Mouse (Mus musculus) cerebellum, postnatal 36 days (tissue): ENCODE results near the gene Zdhhc9.
A peak's percentile ranks its signal among the peaks of the same experiment; 100 is the strongest.
"Not testable (repeated sequence)": the region's sequence is repeated elsewhere in the genome, so short reads cannot be mapped to it uniquely, and the experiment has no call there.

Experiments
- DNase-seq, 2 experiments: peaks; one replicate each; pipeline ENCODE4 v3.0.0; 2021 to 2022; ENCODE audit warnings: mixed read lengths in 2 of 2

Zdhhc9 gene

DNA sequence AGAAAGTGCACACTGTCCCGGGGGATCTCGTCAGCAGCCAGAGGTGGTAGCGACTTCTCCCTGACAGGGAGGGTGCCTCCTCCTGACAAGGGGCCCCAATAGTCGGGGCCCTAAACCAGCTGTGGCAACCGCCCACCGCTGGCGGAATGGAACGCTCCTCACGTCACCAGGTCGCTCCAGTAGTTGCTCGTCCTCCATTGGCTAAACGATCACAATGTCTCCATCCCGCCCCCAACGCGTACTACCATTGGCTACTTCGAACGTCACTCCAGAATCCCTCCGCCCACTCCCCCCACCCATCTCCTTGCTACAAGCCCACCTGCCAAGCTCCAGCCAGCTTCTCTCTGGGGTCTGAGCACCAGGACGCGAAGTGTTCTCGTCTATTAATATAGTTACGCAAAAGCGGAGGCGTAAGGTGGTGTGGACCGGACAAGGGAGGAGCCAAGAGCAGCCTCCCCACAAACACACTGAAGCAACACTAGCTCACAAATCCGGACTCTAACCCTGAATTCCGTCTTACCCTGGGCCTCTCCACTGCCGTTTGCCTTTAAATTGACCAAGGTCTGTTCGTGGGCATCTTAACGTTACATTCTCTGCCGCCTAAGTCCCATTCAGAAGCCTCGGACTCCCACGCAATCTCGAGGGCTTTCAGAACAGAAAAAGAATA lies at the start of gene Zdhhc9:
Gene Zdhhc9, minus strand, starts transcription at position 360 of the 667 bp plus-strand sequence.
- peak; percentile 84 to 89 for DNase-seq

DNA sequence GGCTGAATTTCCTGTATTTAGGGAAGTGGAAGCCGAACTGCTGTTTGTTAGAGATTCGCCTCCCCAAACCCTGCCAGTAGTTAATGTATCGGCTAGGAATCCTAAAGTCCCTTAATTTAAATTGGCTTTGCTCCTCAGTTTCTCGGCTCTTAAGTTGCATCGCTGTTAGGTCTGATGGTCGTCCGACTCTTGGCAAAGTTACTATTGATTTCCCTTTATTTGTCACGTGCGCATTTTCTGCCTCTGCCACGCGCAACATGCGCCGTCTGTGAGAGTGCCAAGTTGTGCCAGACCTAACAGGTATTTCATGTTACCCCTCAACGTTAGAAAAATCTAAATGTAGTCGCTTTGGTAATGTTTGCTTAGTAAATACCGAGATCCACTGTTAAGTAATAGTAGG lies 48.3 kb upstream of the Zdhhc9 start:
- no peak for DNase-seq

DNA sequence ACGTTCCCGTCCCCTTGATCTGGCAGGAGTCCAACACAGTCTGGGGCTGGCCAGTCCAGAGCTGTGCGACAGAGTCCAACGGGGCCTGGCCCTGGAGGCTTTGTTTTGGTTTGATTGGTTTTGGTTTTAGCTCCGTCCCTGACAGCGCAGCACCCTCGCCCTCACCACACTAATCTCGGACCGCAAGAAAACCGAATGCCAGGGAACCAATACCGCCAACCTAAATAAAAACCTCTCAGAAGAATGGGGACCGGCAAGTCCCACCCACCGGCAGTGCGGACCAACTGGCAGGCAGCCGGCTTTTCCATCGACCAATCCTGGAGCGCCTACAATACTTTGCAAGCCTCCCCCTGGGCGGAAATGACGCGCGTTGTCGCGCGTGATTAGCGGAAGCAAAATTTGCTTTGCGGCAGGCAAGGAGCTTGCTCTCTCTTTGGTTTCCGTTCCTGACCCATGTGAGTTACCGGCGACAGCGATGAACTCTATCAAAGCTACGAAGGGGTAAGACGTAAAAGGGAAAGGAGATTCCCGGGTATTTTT lies 47.9 kb upstream of the Zdhhc9 start, which contains the start of gene Utp14a:
Gene Utp14a, plus strand, starts transcription at position 395 of the 540 bp plus-strand sequence.
- peak; percentile 95 to 96 for DNase-seq

DNA sequence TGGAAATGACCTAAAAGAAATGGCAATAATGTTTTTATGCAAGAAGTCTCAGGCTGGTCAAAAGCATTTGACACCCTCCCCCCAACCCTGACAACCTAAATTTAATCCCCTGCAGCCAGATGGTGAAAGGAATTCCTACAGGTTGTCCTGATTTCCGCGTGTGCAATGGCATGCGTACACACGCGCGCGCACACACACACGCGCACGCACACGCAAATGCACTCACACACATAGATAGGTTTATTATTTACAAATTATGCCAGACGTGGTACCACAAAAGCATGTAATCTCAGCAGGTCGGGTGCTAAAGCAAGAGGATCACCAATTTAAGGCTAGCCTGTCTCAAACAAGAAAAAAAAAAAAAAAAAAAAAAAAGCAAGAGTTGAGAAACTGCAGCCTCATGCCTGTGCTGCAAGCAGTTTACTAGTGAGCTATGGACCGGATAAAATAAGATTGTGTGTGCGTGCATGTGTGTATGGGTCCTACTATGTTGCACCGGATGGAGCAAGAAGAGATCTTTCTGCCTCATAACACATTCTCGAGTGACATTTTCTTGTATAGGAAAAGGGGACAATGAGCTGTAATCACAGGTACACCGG lies 47.3 kb upstream of the Zdhhc9 start:
- DNase-seq: peak; percentile 15 to 25

DNA sequence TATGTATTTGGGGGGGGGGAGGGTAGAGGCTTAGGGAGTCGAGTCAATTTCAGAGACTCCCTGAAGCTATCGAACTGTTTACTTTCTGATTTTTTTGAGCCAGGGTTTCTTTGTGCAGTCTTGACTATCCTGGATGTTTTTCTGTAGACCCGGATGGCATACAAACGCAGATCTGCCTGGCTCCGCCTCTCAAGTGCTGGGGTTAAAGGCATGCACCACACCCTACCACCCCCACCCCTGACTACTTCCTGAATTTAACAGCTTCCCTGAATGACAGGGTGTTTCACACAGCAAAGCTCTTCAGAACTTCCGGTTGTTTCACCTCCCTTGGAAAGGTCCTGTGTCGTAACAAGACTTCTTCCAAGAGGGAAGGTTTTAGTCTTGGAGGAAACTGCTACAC lies 25.7 kb upstream of the Zdhhc9 start:
- DNase-seq: no peak

DNA sequence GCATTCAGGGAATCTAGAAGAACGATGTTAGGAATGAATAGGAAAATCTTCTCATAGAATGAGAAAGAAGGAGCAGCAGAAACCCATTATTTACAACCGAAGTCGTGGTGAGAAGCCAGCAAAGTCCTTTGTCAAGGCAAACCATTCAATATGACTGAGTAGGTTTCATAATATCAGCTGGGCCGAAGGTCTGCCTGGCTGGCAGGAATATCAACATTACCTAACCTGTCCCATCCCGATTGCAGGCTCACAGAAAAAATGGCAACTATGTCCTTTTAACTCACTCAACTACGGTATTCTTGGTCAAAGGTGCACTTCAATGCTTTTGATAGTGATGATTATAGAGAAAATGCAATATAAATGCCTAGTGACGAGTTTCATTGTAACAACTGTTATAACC lies 17.5 kb upstream of the Zdhhc9 start:
- DNase-seq: no peak

DNA sequence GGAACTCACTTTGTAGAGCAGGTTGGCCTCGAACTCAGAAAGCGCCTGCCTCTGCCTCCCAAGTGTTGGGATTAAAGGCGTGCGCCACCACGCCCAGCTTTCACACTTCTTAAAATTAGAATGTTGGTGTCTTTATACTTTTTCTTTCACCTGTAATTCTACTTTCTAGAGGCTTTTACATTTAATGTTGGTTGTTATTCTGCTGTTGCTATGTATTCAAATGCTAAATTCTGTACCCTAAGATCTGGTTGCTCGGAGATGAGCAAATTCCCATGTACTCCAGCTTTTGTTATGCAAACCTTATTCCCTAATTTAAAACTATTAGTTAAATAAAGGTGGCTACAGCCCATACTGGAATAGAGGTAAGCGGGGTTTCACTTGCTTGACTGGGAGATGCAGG lies 14.0 kb upstream of the Zdhhc9 start:
- DNase-seq: no peak

DNA sequence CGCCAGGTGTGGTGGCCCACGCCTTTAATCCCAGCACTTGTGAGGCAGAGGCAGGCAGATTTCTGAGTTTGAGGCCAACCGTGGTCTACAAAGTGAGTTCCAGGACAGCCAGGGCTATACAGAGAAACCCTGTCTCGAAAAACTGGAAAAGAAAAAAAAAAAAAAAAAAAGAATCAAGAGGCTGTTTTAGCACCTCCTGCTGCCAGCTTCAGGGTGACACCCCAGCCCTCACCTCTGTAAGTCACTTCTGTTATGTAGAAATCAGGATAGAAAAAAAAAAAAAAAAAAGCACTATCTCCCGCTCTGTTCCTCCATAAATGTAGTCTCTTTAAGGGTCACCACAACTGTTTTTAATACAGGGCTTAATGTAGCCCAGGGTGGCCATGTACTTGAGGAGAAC lies 10.8 kb upstream of the Zdhhc9 start:
- no peak for DNase-seq

DNA sequence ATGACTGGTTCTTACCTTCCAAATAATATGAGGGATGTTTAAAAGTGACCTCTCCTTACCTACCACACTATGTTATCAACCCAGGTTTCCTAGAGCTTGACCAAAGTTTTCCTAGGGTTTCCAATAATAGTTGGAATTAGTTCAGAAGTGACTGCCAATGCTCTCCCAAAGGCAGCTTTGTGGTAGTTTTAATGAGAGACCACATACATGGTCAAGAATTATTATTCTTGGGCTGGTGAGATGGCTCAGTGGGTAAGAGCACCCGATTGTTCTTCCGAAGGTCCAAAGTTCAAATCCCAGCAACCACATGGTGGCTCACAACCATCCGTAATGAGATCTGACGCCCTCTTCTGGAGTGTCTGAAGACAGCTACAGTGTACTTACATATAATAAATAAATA lies 1.1 kb upstream of the Zdhhc9 start:
- not testable (repeated sequence) for DNase-seq

DNA sequence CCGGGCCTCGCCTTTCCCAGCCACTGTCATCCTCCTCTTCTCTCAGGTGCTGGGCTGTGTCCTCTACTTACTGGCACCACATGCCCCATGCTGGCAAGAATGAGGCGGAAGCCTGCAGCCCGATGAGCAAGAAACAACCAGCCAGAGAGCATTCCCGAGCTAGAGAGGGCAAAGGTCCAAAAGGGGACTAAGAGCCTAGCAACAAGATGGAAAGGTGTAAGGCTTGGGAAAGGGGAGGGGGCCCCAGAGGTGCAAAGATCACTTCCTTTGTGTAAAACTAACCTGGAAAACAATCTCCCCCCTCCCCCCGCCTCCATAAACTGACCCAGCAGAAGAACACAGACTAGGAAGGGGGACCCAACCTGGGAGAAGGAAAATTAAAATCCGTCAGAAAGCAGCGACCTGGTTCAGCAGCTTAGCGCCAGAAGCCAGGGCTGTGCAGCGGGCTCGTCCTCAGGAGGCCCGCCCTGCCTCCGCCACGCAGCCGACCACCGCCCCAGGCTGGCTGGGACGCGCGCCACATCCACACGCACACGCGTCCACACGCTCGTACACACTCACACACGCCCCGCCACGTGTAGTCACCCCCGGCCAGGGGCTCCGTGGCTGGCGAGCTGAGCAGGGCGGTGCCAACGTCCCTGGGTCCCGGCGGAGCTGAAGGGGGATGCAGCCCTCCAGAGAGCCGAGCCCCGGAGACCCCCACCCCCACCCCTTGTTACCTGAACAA lies 754 bp downstream of the Zdhhc9 start:
- peak; percentile 30 to 38 for DNase-seq

DNA sequence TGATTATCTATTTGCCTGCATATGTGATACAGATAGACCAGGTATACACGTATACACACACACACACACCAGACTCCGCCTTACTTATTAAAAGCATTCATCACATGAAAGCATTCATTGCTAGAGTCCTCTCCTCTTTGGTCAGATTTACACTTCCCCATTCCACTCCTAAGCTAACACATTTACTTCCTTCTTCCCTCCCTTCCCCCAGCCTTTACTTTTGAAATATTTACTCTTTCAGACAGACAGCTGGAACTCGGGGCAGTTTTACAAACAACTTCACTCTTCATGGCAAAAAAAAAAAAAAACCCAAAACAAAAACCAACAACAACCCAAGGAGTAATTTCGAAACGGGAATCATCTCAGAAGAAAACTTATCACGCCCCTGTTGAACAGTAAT lies 4.2 kb downstream of the Zdhhc9 start:
- no peak for DNase-seq

DNA sequence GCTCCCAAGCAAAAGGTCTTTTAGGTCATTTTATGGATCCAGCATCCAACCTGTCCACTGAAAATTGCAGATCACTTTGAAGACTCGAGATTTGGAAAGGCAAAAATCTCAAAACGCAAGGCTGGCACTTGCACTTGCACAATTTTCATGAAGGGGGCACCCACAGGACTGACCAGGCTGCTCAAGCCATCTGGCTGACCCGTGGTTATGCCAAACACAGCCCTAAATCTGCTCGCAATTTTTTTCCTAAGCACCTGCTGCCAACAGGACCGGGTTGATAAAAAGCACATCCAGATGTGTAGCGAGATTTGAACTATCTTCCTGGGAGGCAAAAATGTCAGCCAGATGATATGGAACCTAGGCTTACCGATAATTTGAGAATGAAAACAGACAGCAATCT lies 4.9 kb downstream of the Zdhhc9 start:
- DNase-seq: peak; percentile 36 to 43

DNA sequence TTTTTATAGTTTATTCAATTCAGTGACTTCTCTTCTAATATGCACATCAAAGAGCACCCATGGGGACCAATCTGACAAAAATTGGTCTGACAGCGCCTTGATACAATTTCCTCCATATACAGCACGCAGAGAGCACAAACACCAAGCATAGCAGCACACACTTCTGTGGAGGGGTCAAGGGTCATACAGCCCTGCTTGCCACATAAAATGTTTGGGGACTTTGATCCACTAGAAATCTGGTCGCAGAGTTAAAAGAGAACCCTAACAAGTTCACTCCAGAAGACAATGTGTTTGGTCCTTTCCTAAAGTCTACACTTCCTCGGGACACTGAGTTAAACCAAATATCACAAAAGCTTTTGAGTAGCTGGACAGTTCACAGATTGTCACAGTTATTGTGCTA lies 5.7 kb downstream of the Zdhhc9 start:
- no peak for DNase-seq

DNA sequence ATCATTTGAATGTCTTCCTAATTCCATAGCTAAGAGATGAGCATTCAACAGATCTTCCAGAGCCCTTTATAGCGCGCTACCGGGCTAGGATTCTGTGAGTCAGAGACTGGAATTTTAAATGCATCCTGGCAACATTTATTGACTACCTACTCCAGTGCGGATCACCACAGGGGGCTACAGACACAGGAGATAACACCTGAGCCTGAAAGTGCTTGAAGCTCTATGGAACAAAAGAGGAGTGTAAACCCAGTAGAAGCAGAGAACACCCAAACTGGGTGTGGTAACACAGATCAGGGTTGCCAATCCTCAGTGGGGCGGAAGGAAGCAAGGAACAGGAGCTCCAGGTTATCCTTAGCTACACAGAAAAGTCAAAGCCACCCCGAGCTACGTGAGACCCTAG lies 6.2 kb downstream of the Zdhhc9 start:
- DNase-seq: no peak

DNA sequence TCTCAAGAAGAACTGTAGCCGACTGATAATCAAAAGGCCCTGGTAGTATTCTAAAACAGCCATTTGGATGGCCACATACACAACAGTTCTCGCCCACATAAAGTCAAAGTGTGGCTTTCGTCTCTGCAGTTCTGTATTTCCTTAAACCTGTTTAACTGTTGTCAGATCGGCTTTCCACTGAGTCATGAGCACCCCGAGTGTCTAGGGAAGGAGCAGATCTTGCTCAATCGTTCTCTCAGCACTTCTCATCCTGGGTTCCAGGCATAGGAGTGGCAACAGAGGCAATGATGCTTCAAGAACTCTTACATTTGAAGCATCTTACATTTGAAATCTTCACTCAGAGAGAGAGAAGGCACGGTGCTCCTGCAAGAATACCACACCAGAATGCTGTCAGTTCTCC lies 6.7 kb downstream of the Zdhhc9 start:
- DNase-seq: no peak

DNA sequence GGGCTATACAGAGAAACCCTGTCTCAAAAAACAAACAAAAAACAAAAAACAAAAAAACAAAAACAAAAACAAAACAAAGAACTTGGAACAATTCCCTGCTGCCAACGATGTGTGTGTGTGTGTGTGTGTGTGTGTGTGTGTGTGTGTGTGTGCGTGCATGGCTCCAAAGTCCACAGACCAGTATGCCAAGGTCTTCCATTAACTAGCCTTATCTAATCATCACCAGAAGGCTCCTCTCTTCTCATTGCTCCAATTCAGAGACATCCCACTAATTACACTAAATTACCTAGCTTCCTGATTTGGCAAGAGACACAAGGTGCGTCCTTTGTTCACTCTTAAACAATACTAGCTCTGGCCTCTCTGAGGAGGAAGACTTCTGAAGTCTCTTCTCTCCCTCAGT lies 8.0 kb downstream of the Zdhhc9 start:
- no peak for DNase-seq

DNA sequence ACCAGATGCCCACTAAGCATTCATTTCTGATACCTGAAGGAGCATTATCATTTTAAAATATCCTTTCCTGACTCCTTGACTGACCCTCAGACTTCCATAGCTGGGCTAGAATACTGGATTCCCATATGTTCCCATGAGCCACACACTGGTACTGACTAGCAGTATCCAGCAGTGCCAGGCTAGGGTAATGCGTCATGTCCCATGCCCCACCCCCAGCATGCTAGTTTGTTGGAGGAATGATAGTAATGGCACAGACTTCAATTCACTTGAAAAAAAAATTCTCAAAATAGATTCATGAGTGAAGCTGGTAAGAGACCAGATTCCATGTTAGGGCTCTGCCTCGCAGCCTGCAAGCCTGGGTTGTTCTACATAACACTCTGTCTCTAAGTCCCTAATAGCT lies 9.7 kb downstream of the Zdhhc9 start:
- DNase-seq: no peak

DNA sequence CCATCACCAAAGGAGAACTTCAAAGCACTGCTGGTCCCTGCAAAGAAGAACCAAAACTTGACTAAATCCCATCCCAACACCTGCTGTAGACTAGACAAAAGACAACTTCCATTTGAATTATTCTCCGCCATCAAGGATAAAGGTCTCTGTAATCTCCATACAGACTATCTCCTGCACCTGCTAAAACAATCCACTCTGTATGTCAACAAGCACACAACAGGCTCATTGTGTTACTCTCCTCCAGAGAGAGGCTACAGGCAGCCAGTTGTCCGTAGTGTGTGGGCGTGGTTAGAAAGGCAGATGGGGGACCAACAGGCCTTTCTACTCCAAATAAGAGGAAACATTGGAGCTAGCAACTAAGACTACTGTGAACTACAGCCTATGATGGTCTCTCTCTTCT lies 10.8 kb downstream of the Zdhhc9 start:
- no peak for DNase-seq

DNA sequence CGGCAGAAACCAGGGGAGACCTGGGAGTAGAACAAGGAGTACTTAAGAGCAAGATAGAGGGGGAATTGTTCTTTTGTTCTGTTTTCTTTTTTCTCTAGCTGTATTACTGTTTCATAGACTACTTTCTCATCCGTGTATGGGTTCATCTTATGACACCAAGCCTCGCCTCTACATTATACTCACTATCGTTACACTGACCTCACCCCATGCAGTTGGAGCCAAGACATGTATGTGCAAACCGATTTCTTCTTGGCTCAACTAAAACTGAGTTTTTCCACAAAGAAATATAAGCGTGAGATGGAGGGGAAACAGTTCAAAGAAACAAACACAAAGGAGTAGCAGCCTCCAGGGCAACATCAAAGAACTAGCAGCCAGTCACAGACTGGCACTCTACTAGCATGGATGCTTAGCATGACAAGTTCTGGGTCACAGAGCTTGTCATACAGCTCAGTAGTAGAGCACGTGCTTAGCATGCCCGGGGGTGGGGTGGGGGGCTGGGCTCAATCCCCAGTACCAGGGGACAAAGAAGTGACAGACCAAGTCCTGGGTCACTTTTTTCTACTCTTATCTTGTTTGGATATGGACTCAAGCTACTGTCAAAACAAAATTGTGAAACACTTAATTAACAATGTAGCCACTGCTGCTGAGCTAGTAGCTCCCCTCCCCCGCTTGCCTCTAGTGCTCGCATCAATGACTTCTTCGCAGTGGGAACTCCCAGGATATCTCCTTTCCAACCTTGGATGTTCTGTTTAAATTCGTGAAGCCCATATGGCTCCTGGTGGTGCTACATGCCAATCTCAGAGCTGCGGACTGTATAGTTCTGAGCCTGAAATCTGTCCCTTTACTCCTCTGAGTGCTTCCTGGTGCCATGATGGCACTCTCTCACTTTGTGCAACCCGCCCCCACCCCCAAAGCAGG lies 15.2 kb downstream of the Zdhhc9 start:
- peak; percentile 16 to 24 for DNase-seq

DNA sequence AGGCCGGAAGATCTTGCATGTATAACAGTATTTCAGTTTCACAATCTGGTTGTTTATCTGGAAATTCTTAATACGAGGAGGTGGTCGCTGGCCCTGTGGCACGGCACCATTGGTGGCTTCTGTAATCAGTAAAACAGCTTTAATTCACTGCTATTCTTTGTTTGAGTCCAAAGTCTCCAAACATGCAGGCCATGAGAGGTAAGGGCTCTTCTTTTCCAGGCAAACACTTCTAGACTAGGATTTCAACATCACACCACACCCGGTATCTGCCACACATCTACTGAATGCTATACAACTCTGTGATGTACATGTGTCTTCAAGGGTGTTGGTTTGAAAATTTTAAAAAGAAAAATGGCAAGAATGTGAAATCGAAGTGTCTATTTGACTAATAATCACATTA lies 17.4 kb downstream of the Zdhhc9 start:
- no peak for DNase-seq

DNA sequence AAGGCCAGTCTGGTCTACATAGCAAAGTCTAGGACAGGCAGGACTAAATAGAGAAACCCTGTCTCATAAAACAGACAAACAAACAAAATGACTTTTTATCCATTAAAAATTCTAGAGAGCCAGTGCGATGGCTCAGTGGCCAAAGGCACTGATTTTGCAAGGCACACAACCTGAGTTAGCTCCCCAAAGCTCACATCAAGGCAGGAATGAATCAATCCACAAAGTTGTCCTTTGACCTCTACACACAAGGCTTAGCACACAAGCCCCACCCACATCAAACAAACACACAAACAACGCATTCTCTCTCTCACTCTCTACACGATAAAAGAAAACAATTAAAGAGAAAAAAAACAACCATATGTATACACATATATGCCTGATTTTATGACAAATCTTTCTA lies 24.0 kb downstream of the Zdhhc9 start:
- DNase-seq: no peak

DNA sequence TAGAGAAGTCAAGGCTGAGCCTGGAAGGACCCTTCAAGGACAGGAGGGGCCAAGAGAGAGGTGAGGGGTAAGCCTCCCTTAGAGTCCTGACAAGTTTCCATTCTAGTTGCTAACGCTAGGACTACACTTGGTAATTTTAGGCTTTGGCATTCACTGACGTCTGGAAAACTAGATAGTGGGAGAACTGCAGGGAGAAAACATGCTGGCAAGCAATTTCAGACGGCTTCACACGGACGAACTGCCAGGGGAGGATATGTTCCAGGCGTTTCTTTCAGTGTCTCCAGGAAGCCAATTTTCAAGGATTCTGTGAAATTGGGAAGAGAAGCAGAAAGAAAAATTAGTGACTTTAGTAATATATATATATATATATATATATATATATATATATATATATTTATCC lies 26.8 kb downstream of the Zdhhc9 start:
- no peak for DNase-seq

DNA sequence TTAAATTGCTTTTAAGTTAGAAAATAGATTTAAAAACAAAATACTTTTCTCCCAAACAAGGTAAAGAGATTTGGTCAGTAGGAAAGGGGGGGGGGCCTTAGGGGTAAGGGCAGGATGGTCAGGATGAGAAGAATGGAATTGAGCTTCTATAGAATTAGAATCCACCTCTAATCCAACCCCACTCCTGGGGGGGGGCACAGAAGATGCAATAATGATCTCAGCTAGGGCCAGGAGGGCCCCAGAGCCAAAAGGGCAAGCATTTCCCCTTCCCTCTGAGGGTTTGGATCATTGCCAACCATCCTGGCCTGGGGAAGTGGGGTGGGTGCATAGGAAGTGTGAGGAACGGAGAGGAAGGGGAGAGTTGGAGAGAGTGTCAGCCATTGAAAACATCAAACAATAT lies 38.3 kb downstream of the Zdhhc9 start:
- DNase-seq: no peak
